Mouse (Mus musculus) hindbrain, embryonic 15.5 days (tissue): Measurements from ENCODE around the gene Rab42. TPM values are rescaled to one million over a fixed set of nuclear protein-coding genes. Genes with fewer than 3 reads are reported as not detected.
A peak's percentile ranks its signal among the peaks of the same experiment; 100 is the strongest.

ENCODE experiments used
- ATAC-seq: fragments of 200-750 bp; cut with Nextera tagmentation; 2 replicates; pipeline ENCODE4 v1.8.0; 2017; ENCODE audit warnings: low read depth, moderate number of reproducible peaks, moderate TSS enrichment; ENCODE audit not compliant: low FRiP score
- H3K27ac ChIP-seq: fragments of 300-500 bp; sonication (generic); replicated peaks from 2 replicates; pipeline ENCODE4 v1.5.1; 2015; ENCODE audit warnings: mild to moderate bottlenecking, inconsistent platforms
- H3K27me3 ChIP-seq: fragments of 300-500 bp; sonication (generic); 2 replicates; pipeline ENCODE4 v1.6.1; 2015; ENCODE audit warnings: control low read depth, inconsistent platforms
- H3K36me3 ChIP-seq: fragments of 300-500 bp; sonication (generic); 2 replicates; pipeline ENCODE4 v1.6.1; 2015; ENCODE audit warnings: control low read depth, inconsistent platforms
- H3K4me1 ChIP-seq: fragments of 300-500 bp; sonication (generic); replicated peaks from 2 replicates; pipeline ENCODE4 v1.6.1; 2015; ENCODE audit warnings: control low read depth, inconsistent platforms
- H3K4me2 ChIP-seq: fragments of 300-500 bp; sonication (generic); 2 replicates; pipeline ENCODE4 v1.6.1; 2015; ENCODE audit warnings: moderate library complexity, mild to moderate bottlenecking, inconsistent platforms
- H3K4me3 ChIP-seq: fragments of 300-500 bp; sonication (generic); 2 replicates; pipeline ENCODE4 v1.5.1; 2015; ENCODE audit warnings: mild to moderate bottlenecking, inconsistent platforms
- H3K9ac ChIP-seq: fragments of 300-500 bp; sonication (generic); 2 replicates; pipeline ENCODE4 v1.6.1; 2015; ENCODE audit warnings: inconsistent platforms
- H3K9me3 ChIP-seq: fragments of 300-500 bp; sonication (generic); 2 replicates; pipeline ENCODE4 v1.6.1; 2016; ENCODE audit warnings: control low read depth, inconsistent platforms
- WGBS: fragments of 180-500 bp; shearing (Covaris S2); methylation state at CpG from one replicate; pipeline ENCODE4 v1.1.7; 2015; 5-methylcytosine and 5-hydroxymethylcytosine counted together
- polyA plus RNA-seq: library from polyadenylated mRNA; unstranded; fragments of >200 nt; fragmentation: Nextera tagmentation; extraction: Ambion mirVana; gene quantifications from 2 replicates; pipeline ENCODE4 v1.2.1, GENCODE M21; 2015

Rab42 gene
- 3.1 and 3.4 TPM in 2 replicates for polyA plus RNA-seq

DNA sequence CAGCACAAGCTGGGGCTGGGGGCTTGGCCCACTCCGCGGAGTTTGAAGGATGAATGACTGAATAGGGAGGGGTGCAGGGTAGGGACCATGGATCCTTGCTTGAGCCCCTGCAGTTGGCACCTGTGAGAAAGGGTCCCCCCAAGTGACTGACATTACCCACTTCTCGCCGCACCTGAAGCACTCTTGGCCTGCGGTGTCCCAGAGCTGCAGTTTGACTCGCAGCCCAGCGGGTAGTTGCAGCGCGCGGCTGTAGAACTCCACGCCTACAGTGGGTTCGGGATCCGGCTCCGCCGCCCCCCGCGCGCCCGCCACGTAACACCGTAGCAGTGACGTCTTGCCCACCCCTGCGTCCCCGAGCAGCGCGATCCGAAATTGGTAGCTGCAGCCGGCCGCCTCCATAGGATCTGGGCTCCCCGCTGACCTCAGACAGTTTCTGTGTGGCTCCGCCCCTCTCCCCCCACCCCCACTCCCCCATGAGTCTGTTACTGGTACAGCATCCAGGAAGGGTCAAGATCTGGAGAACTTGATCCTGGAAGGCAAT is at the start of gene Rab42:
Rab42 (minus strand) TSS at position 447 of the 541 bp plus-strand sequence.
- Histone ChIP-seq H3K4me2 (peak within 1 kb of the TSS; percentile 77), H3K27ac (peak within 1 kb of the TSS; percentile 57; the same call in 1 of the 2 replicates), H3K9me3 (no peaks in the 10 kb centered on the region), H3K4me3 (peak within 1 kb of the TSS; percentile 47), H3K4me1 (peaks cover 11% of the 10 kb centered on the region), H3K36me3 (no peaks in the 10 kb centered on the region), H3K9ac (peak within 1 kb of the TSS; percentile 52), H3K27me3 (no peaks in the 10 kb centered on the region)
- WGBS = 2% methylated on average over 31 of the region's 31 CpGs
- peak; percentile 70 for ATAC-seq

DNA sequence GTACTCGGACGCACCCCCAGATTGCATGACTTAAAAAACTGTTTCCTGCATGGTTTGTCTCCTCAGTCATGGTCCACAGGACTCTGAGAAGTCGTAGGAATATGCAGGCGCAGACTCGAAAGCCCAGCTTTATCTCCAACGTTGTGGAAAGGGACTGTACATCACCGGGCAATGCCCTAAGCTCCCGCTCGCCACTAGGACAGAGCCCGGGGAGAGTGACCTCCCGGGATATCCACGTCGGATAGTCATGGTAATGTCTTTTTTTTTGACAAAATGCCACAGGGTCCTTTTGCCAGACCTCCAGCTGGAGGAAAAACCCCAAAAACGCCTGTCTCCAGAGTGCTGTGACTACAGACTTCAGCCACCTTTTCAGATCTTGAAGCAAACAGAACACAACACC is 49.6 kb upstream of the Rab42 start:
- H3K9ac ChIP-seq = peak overlapping the region; percentile 89
- WGBS = under 1% methylated on average over 14 of the region's 14 CpGs
- peaks cover 24% of the 10 kb centered on the region for H3K4me1 ChIP-seq
- no peaks in the 10 kb centered on the region for H3K27me3 ChIP-seq
- H3K36me3 ChIP-seq = peaks cover 12% of the 10 kb centered on the region; the same call in 1 of the 2 replicates
- peak overlapping the region; percentile 95 for H3K4me2 ChIP-seq
- peak overlapping the region; percentile 95 for H3K27ac ChIP-seq
- H3K9me3 ChIP-seq = no peaks in the 10 kb centered on the region
- peak overlapping the region; percentile 87 for H3K4me3 ChIP-seq
- no peak for ATAC-seq

DNA sequence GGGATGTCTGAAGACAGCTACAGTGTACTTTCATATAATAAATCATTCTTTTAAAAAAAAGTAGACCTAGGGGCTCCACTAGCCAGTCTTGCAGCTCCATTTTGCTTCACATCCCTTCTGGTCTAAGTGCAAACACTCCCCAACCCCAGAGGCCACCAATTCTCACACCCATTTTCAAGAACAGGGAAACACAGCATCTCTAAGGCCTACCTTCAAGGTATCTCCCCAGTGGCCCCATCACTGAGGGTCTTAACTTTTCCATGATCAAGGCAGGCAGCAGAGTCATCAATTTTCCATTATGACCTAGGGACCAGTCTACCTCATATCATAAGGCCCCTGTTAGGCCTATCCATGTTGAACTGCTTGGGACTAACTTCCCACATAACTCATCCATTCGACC is 48.2 kb upstream of the Rab42 start:
- peaks cover 4% of the 10 kb centered on the region; the same call in 1 of the 2 replicates for H3K36me3 ChIP-seq
- H3K4me3 ChIP-seq = no peak overlapping the region
- H3K27me3 ChIP-seq = no peaks in the 10 kb centered on the region
- no peak overlapping the region for H3K9ac ChIP-seq
- no peak overlapping the region for H3K27ac ChIP-seq
- no peaks in the 10 kb centered on the region for H3K9me3 ChIP-seq
- peaks cover 24% of the 10 kb centered on the region for H3K4me1 ChIP-seq
- H3K4me2 ChIP-seq = peak overlapping the region; percentile 95
- 46% methylated on average over 1 of the region's 1 CpGs for WGBS
- no peak for ATAC-seq

DNA sequence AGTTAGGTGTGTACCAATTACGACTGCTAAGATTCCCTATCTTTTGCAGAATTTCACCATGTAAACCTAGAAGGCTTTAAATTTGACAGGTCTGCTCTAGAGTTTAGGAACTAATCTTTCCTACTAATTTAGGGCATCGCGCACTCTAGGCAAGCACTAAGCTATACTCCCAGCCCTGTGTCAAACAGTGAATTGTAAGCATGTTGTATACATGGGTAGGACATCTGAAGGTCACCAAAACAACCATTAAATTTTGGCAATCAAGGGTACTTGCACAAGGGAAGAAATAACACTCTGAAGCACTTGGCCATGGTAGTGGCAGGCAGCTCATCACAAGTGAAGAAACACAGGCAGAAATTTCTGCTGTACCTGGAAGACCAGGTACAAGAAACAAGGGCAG is 47.7 kb upstream of the Rab42 start:
- H3K9me3 ChIP-seq = no peaks in the 10 kb centered on the region
- H3K27ac ChIP-seq = no peak overlapping the region
- peaks cover 24% of the 10 kb centered on the region for H3K4me1 ChIP-seq
- 76% methylated on average over 3 of the region's 3 CpGs for WGBS
- H3K4me2 ChIP-seq = no peak overlapping the region
- peaks cover 4% of the 10 kb centered on the region; the same call in 1 of the 2 replicates for H3K36me3 ChIP-seq
- no peak overlapping the region for H3K9ac ChIP-seq
- no peak for ATAC-seq
- no peaks in the 10 kb centered on the region for H3K27me3 ChIP-seq
- no peak overlapping the region for H3K4me3 ChIP-seq

DNA sequence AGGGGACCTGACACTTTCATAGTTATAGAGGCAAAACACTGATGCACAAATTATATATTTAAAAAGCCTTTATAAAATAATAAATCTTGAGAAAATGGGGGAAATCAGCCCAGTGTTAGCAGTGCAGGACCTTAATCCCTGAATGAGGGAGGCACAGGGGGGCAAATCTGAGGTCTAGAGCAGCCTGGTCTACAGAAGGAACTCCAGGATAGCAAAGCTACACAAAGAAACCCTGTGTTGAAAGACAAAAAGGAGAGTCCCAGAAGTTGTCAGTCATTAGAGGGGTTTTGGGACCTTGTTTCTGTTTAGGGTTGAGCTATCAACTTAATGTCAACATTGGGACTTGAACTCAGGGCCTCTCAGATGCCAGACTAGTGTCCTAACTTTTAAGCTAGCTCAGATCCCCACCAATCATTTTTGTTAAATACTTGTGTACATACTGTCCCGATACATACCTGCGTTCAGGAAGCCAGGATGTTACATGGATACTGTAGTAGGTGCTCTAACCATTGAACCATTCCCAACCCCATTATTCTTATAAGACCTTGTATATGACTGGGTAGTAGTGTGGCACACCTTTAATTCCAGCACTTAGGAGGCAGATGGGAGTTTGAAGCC is 47.0 kb upstream of the Rab42 start:
- H3K4me1 ChIP-seq = peaks cover 24% of the 10 kb centered on the region
- H3K4me2 ChIP-seq = no peak overlapping the region
- WGBS = 46% methylated on average over 2 of the region's 2 CpGs
- H3K36me3 ChIP-seq = peaks cover 4% of the 10 kb centered on the region; the same call in 1 of the 2 replicates
- H3K4me3 ChIP-seq = no peak overlapping the region
- H3K9me3 ChIP-seq = no peaks in the 10 kb centered on the region
- no peak overlapping the region for H3K9ac ChIP-seq
- no peaks in the 10 kb centered on the region for H3K27me3 ChIP-seq
- no peak for ATAC-seq
- no peak overlapping the region for H3K27ac ChIP-seq

DNA sequence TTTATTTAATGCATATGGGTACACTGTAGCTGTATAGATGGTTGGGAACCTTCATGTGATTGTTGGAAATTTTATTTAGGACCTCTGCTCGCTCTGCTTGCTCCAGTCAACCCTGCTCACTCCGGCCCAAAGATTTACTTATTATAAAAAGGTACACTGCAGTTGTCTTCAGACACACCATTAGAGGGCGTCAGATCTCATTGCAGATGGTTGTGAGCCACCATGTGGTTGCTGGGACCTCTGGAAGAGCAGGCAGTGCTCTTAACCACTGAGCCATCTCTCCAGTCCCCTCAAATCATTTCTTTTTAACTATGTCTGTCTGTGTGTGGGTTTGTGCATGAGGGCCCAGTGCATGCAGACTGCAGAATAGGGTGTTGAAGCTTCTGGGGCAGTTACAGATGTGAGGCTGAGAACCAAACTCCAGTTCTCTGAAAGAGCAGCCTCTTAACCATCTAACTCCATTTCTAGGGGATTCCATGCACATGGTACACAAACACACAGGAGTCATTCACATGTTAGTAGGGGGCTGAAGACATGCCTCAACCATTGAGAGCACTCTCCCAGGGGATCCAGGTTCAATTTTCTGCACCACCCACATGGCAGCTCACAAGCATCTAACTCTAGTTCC is 46.4 kb upstream of the Rab42 start:
- no peak for ATAC-seq

DNA sequence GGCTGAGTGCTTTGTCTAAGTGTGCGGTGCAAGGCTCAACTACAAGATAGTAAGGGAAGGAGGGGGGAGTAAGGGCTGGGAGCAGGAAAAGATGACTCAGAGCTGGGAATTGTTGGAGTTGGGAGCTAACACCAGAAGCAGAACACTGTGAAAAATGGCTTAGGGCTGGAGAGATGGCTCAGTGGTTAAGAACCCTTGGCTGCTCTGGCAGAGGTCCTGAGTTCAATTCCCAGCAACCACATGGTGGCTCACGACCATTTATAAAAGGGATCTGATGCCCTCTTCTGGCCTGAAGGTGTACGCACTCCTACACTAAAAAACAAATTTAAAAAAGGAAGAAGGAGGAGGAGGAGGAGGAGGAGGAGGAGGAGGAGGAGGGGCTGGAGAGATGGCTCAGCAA is 43.5 kb upstream of the Rab42 start:
- H3K4me1 ChIP-seq = peaks cover 26% of the 10 kb centered on the region
- ATAC-seq = no peak
- no peak overlapping the region for H3K9ac ChIP-seq
- H3K4me2 ChIP-seq = no peak overlapping the region
- no peaks in the 10 kb centered on the region for H3K9me3 ChIP-seq
- peaks cover 4% of the 10 kb centered on the region; the same call in 1 of the 2 replicates for H3K36me3 ChIP-seq
- no peak overlapping the region for H3K4me3 ChIP-seq
- H3K27me3 ChIP-seq = no peaks in the 10 kb centered on the region
- WGBS = 68% methylated on average over 3 of the region's 3 CpGs
- H3K27ac ChIP-seq = no peak overlapping the region

More for the DNA sequence above, 46.4 kb upstream of the Rab42 start:
- Histone ChIP-seq H3K4me1 (peaks cover 30% of the 10 kb centered on the region), H3K9ac (no peak overlapping the region), H3K27ac (no peak overlapping the region), H3K4me3 (no peak overlapping the region), H3K9me3 (no peaks in the 10 kb centered on the region), H3K36me3 (peaks cover 4% of the 10 kb centered on the region; the same call in 1 of the 2 replicates), H3K4me2 (no peak overlapping the region), H3K27me3 (no peaks in the 10 kb centered on the region)
- WGBS = 58% methylated on average over 3 of the region's 3 CpGs

DNA sequence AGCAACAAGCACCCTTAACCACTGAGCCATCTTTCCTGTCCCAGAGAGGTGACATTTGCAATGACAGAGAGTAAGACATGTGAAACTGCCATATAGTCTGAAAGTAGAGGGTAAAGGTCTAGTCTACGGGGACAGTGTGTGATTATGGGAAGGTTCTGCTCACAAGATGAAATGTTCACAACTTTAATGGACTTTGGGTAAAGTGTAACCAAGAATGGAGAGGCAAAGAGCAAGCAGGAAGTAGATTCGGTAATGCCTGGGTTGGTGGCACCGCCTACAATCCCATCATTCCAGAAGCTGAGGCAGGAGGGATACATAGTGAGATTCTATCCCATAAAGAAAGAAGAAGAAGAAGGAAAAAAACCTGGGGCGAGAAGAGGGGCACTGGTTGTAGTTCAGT is 43.1 kb upstream of the Rab42 start:
- ATAC-seq = no peak

DNA sequence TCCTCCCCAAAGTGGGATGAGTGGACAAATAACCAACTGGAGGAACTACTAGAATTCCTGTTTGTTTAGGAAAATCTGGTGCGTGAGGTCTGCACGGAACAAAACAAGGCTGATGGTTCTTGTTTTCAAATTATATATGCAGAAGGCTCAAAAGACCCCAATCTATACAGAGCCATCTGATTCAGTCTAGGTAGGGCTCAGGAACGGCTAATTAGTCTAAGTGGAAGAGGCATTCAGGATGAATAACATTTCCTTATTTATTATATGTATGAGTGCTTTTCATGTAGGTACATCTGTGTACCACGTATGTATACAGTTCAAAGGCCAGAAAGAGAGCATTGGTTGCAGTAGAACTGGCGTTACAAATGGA is 42.6 kb upstream of the Rab42 start:
- Histone ChIP-seq H3K4me2 (peak overlapping the region; percentile 91), H3K27ac (no peak overlapping the region), H3K36me3 (no peaks in the 10 kb centered on the region), H3K4me3 (peak overlapping the region; percentile 69), H3K4me1 (peaks cover 18% of the 10 kb centered on the region), H3K9ac (no peak overlapping the region), H3K9me3 (no peaks in the 10 kb centered on the region), H3K27me3 (no peaks in the 10 kb centered on the region)
- WGBS = 46% methylated on average over 5 of the region's 5 CpGs
- ATAC-seq = peak; percentile 27; the same call in 1 of the 2 replicates

More for the DNA sequence above, 43.1 kb upstream of the Rab42 start:
- 86% methylated on average over 4 of the region's 4 CpGs for WGBS
- no peak overlapping the region for H3K27ac ChIP-seq
- H3K9me3 ChIP-seq = no peaks in the 10 kb centered on the region
- H3K4me2 ChIP-seq = no peak overlapping the region
- H3K9ac ChIP-seq = no peak overlapping the region
- peaks cover 22% of the 10 kb centered on the region for H3K4me1 ChIP-seq
- H3K4me3 ChIP-seq = no peak overlapping the region
- H3K27me3 ChIP-seq = no peaks in the 10 kb centered on the region
- peaks cover 3% of the 10 kb centered on the region; the same call in 1 of the 2 replicates for H3K36me3 ChIP-seq

DNA sequence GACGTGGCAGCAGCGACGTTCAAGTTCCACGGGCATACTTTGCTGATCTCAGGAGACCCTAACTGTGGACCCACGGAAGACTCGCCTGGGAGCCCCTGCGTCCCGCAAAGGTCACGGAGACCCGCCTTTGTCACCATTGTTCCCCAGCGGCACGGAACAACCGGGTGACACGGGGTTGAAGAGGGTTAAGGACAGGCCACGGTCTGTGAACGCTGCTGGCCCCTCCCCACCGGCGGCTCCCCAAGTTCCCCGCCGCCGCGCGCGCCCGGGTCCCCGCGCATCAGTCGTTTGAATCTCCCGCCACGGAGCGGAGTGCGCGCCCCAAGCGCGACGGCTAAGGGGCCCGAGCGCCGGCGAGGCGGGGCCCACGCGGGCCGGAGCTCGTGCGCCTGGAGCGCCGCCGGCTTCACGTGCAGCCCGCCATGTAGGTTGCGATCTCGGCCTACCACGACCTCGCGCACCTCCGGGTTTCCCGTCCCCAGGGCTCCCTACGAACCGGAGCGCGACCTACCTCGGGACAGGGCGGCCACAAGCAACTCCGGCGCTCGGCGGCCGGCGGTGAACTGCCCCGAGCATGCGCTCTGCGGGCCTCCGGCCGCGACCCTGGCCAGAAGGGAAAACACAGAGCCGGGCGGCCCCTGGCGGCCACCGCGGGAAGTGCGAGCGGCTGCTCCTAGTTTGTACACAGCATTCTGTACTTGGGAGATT is 42.1 kb upstream of the Rab42 start:
- no peaks in the 10 kb centered on the region for H3K27me3 ChIP-seq
- peak overlapping the region; percentile 68 for H3K9ac ChIP-seq
- ATAC-seq = peak; percentile 90
- H3K4me1 ChIP-seq = peaks cover 18% of the 10 kb centered on the region
- H3K36me3 ChIP-seq = no peaks in the 10 kb centered on the region
- H3K9me3 ChIP-seq = no peaks in the 10 kb centered on the region
- peak overlapping the region; percentile 69 for H3K4me3 ChIP-seq
- no peak overlapping the region for H3K27ac ChIP-seq
- WGBS = under 1% methylated on average over 68 of the region's 83 CpGs
- H3K4me2 ChIP-seq = peak overlapping the region; percentile 91

DNA sequence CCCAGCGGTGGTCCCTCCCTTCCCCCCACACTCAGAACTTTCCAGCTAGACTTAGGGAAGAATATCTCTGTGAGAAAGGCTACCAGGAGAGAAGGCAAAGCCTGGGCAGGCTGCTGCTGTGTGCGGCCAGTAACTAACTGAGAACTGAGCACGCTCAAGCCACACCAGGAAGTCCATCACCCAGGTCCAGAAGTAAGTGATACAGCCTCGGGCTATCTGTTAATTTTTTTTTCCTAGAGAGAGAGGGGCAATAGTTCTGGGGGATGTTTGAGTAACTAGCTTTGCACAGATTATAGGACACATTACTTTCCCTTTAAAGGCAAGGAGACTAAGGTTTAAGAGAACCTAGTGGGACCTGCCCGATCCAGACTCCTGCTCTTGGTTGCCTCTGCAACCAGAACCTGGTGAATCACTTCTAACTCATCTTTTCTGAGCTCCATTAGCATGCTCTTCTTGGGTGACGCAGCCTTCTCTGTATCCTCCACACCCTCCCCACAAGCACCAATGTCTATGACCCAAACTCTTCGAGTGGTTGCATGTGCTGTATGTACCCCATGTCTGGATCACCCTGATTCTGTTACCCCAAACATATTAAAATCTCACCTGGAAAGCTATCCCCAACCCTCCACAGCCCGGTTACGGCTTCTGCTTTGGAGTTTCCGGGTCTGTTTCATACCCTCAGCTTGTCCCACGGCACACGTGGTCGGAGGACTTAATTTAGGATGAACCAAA is 41.4 kb upstream of the Rab42 start:
- H3K27me3 ChIP-seq = no peaks in the 10 kb centered on the region
- WGBS = 6% methylated on average over 13 of the region's 13 CpGs
- no peaks in the 10 kb centered on the region for H3K9me3 ChIP-seq
- peak overlapping the region; percentile 69 for H3K4me3 ChIP-seq
- peaks cover 18% of the 10 kb centered on the region for H3K4me1 ChIP-seq
- H3K36me3 ChIP-seq = no peaks in the 10 kb centered on the region
- peak overlapping the region; percentile 68 for H3K9ac ChIP-seq
- ATAC-seq = no peak
- H3K4me2 ChIP-seq = peak overlapping the region; percentile 91
- no peak overlapping the region for H3K27ac ChIP-seq
